Mouse (Mus musculus): ENCODE measurements around the gene Sox1.

DNA sequence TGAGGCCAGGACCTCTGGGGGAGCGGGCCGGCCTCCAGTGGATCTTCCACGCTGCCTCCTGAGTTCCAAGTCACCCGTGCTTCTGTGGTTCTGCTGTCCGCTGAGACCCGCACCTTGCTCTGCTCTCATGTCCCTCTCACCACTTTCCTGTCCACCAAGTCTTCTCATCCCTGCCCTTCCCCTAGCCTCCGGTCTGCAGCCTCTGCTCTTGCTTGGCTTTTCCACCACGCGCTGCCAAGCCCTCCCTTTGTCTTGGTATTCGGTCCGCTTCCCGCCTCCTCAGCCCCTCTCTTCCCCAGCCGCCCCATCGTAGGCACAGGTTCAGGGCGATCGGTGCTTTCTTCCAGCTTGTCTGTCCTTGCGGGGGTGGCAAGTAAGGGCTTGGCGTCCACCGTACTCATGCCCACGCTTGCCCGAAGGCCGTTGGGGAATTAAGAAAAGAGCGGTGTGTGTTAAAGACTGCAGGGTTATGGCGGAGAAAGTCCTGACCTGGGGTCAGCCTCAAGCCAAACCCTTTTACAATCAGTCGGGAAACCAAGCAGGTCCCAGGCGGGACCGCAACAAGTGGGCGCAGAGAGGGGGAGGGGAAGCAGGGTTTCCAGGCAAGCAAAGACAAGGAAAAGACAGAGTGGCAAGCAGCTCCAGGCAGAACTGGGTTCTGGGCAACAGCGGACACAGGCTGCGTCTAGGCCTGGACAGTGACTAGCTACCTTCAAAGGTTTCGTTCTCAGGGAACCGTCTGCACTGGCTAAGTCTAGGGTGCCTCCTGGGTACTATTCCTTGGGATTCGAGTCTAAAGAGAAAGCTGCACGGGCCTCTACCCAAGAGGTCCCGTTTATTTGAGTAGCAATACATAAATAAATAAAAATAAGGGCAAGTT lies 6.5 kb downstream of the Sox1 start:
- TF ChIP-seq CTCF (IDR thresholded peaks at IDR 0.05; ENCODE audit: low read depth, low read length): no peak
- TF ChIP-seq TAL1 (conservative IDR thresholded peaks at IDR 0.05; ENCODE audit: low read depth, low read length): no peak
- no peak for TF ChIP-seq GATA1 (IDR thresholded peaks at IDR 0.05; ENCODE audit: borderline replicate concordance, low read length)
- no peak for TF ChIP-seq POLR2AphosphoS5 (IDR thresholded peaks at IDR 0.05; ENCODE audit: insufficient replicate concordance, low read depth, low read length)
- TF ChIP-seq GATA2 (IDR thresholded peaks at IDR 0.05; ENCODE audit: borderline replicate concordance, low read depth, low read length): no peak

Measured in G1E (cell line).